Mouse (Mus musculus): ENCODE measurements around the gene Pgs1. TPM values are rescaled to one million over a fixed set of nuclear protein-coding genes. Genes with fewer than 3 reads are reported as not detected.

Pgs1 gene
- polyA plus RNA-seq, 1 experiment = 65.8 TPM

DNA sequence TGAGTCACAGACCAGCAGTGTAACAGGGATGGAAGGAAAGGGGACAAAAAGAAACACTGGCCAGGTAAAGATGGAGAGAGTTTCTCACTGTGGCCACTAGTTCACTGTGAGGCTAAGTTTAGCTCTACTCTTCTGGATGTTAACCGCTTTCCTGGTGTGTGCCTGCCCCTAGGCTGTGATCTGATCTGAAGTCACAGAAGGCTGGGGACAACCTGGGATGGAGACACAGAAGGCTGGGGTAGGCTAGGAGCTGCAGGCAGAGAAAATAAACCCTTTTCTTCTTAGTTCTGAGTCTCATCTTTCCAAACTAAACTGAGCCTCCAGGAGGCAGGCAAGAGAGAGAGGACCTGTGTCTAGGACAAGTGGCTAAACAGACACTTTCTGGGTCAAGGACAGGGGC, 21.8 kb upstream of the Pgs1 start:
- H3ac ChIP-seq (ENCODE audit: control insufficient read depth, insufficient read length, low read depth) = peak overlapping the region; percentile 10

GRCm38 (mm10) chr11:117965052-117965451, 21.0 kb upstream of the Pgs1 start:
- no peak for TF ChIP-seq CEBPB (IDR thresholded peaks at IDR 0.05; ENCODE audit: low read depth)
- TF ChIP-seq USF1 (IDR thresholded peaks at IDR 0.05; ENCODE audit: low read depth) = no peak
- TF ChIP-seq FOSL1 (IDR thresholded peaks at IDR 0.05; ENCODE audit: insufficient read depth, low read length, poor library complexity, severe bottlenecking) = no peak
- H3K4me3 ChIP-seq (ENCODE audit: insufficient read depth, poor library complexity, severe bottlenecking) = no peak overlapping the region

More for the DNA sequence above, 21.8 kb upstream of the Pgs1 start:
- H3K36me3 ChIP-seq (ENCODE audit: control insufficient read depth, insufficient read depth) = peaks cover 31% of the 10 kb centered on the region
- H3K4me3 ChIP-seq (ENCODE audit: insufficient read depth, poor library complexity, severe bottlenecking) = no peak overlapping the region
- TF ChIP-seq MAX (IDR thresholded peaks at IDR 0.05) = no peak
- no peak for TF ChIP-seq USF1 (IDR thresholded peaks at IDR 0.05; ENCODE audit: low read depth)
- TF ChIP-seq MYOD1 (IDR thresholded peaks at IDR 0.05; ENCODE audit: control insufficient read depth, insufficient read length, low read depth) = no peak
- no peak for TF ChIP-seq MYOG (IDR thresholded peaks at IDR 0.05; ENCODE audit: control insufficient read depth, extremely low read depth, insufficient read length)
- TF ChIP-seq CEBPB (IDR thresholded peaks at IDR 0.05; ENCODE audit: low read depth) = no peak
- TF ChIP-seq FOSL1 (IDR thresholded peaks at IDR 0.05; ENCODE audit: insufficient read depth, low read length, poor library complexity, severe bottlenecking) = no peak
- H3K27me3 ChIP-seq (ENCODE audit: control insufficient read depth, insufficient read depth, insufficient read length) = no peaks in the 10 kb centered on the region
- H3K79me3 ChIP-seq (ENCODE audit: low read depth) = peaks cover 35% of the 10 kb centered on the region
- H3K79me2 ChIP-seq (ENCODE audit: control insufficient read depth, insufficient read depth) = peaks cover 45% of the 10 kb centered on the region

DNA sequence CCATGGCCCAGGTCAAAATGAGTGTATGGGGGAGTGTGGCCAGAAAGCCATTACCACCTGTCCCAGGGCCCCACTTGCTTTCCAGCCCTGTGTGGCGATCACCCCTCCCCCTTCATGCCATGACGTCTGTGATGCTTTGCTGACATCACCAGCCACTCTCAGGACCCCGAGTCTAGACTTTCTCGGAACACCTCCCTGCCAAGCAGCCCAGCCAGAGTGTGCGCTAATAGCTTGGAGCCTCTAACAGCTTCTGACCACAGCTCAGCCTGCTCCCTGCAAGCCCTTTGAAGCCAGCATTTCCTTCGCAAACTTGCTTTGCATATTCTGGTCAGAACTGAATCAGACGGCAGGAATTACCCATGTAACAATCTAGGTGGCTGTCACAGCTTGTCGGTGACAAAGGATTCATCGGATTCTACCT, 20.5 kb upstream of the Pgs1 start:
- H3K36me3 ChIP-seq (ENCODE audit: control insufficient read depth, insufficient read depth) = peaks cover 31% of the 10 kb centered on the region
- TF ChIP-seq USF1 (IDR thresholded peaks at IDR 0.05; ENCODE audit: low read depth) = no peak
- TF ChIP-seq MAX (IDR thresholded peaks at IDR 0.05) = no peak
- no peak for TF ChIP-seq MYOG (IDR thresholded peaks at IDR 0.05; ENCODE audit: control insufficient read depth, extremely low read depth, insufficient read length)
- TF ChIP-seq FOSL1 (IDR thresholded peaks at IDR 0.05; ENCODE audit: insufficient read depth, low read length, poor library complexity, severe bottlenecking) = no peak
- no peak for TF ChIP-seq CEBPB (IDR thresholded peaks at IDR 0.05; ENCODE audit: low read depth)
- no peak for TF ChIP-seq MYOD1 (IDR thresholded peaks at IDR 0.05; ENCODE audit: control insufficient read depth, insufficient read length, low read depth)
- TF ChIP-seq CTCF (IDR thresholded peaks at IDR 0.05; ENCODE audit: control insufficient read depth, insufficient read depth, insufficient read length) = no peak
- no peaks in the 10 kb centered on the region for H3K27me3 ChIP-seq (ENCODE audit: control insufficient read depth, insufficient read depth, insufficient read length)
- H3ac ChIP-seq (ENCODE audit: control insufficient read depth, insufficient read length, low read depth) = no peak overlapping the region
- H3K79me3 ChIP-seq (ENCODE audit: low read depth) = peaks cover 35% of the 10 kb centered on the region
- peaks cover 45% of the 10 kb centered on the region for H3K79me2 ChIP-seq (ENCODE audit: control insufficient read depth, insufficient read depth)
- no peak overlapping the region for H3K4me3 ChIP-seq (ENCODE audit: insufficient read depth, poor library complexity, severe bottlenecking)

More at GRCm38 (mm10) chr11:117965052-117965451, 21.0 kb upstream of the Pgs1 start:
- H3K79me3 ChIP-seq (ENCODE audit: low read depth) = peaks cover 35% of the 10 kb centered on the region
- H3K36me3 ChIP-seq (ENCODE audit: control insufficient read depth, insufficient read depth) = peaks cover 31% of the 10 kb centered on the region
- no peaks in the 10 kb centered on the region for H3K27me3 ChIP-seq (ENCODE audit: control insufficient read depth, insufficient read depth, insufficient read length)
- no peak overlapping the region for H3ac ChIP-seq (ENCODE audit: control insufficient read depth, insufficient read length, low read depth)
- peaks cover 45% of the 10 kb centered on the region for H3K79me2 ChIP-seq (ENCODE audit: control insufficient read depth, insufficient read depth)

DNA sequence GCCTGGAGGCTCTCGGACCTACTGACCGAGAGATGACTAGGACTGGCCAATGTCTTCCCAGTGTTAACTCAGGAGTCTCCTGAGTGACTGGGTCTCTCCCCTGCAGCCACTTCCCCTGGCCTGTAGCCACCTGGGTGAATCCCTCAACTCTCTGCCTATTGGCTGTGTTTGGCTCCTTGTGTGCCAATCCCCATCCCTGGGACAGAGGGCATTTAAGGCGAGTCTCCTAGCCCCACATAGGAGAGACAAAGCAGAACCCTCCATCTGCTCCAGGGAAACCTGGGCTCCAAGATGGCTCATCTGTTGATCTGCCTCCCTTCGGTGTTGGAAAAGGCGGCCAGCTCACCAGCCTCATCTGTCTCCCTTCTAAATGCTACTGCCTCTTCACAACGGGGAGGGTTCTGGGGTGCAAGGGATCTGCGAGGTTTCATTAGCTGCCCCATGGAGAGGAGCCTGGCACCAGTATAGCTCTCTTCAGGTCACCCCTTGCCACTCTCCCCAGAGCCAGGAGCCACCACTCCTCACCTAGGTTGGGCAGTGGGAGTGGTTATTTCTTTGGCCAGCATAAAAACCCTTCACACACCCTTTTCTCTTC, 19.5 kb upstream of the Pgs1 start:
- no peak for TF ChIP-seq USF1 (IDR thresholded peaks at IDR 0.05; ENCODE audit: low read depth)
- no peak for TF ChIP-seq MAX (IDR thresholded peaks at IDR 0.05)
- no peak for TF ChIP-seq MYOD1 (IDR thresholded peaks at IDR 0.05; ENCODE audit: control insufficient read depth, insufficient read length, low read depth)
- no peak for TF ChIP-seq CEBPB (IDR thresholded peaks at IDR 0.05; ENCODE audit: low read depth)
- no peak for TF ChIP-seq FOSL1 (IDR thresholded peaks at IDR 0.05; ENCODE audit: insufficient read depth, low read length, poor library complexity, severe bottlenecking)
- no peak for TF ChIP-seq CTCF (IDR thresholded peaks at IDR 0.05; ENCODE audit: control insufficient read depth, insufficient read depth, insufficient read length)
- no peak for TF ChIP-seq MYOG (IDR thresholded peaks at IDR 0.05; ENCODE audit: control insufficient read depth, extremely low read depth, insufficient read length)
- H3ac ChIP-seq (ENCODE audit: control insufficient read depth, insufficient read length, low read depth) = no peak overlapping the region
- no peaks in the 10 kb centered on the region for H3K27me3 ChIP-seq (ENCODE audit: control insufficient read depth, insufficient read depth, insufficient read length)
- H3K4me3 ChIP-seq (ENCODE audit: insufficient read depth, poor library complexity, severe bottlenecking) = no peak overlapping the region
- peaks cover 31% of the 10 kb centered on the region for H3K36me3 ChIP-seq (ENCODE audit: control insufficient read depth, insufficient read depth)
- H3K79me2 ChIP-seq (ENCODE audit: control insufficient read depth, insufficient read depth) = peaks cover 45% of the 10 kb centered on the region
- peaks cover 35% of the 10 kb centered on the region for H3K79me3 ChIP-seq (ENCODE audit: low read depth)

DNA sequence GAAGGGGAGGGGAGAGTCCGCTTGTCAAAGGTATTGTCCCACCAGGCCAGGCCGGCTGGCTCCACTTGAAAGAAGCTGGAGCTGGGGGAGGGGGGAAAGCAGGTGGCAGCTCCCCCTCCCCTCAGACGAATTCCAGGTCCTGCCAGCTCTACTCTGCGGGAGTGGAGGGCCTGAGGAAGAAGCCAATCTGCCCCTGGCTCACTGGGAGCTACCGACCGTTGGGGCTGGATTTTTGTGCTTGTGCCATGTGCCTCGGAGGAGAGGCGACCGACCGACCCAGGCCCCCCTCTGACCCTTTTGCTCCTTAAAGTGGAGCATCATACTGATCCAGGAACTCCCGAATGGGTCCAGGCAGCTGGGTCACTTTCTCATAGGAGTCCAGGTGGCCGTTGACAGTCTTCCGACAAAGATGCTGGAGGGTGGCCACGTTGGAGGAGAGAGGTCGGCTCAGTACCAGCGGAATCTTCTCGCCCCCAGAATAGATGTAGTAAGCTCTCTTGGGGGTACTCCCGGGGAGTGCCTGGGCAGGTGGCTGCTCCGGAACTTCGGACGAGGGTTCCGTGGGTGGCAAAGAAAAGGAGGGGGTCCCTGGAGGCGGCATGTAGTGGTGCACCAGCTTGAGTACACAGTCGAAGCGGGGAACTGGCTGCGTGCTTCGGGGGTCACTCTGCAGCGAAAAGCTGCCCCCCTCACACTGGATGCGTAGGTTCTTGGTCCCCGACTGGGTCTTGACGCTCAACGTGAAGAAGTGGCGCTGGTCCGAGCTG, 18.7 kb upstream of the Pgs1 start:
- H3K27me3 ChIP-seq (ENCODE audit: control insufficient read depth, insufficient read depth, insufficient read length) = no peaks in the 10 kb centered on the region
- H3K36me3 ChIP-seq (ENCODE audit: control insufficient read depth, insufficient read depth) = peaks cover 31% of the 10 kb centered on the region
- H3K79me2 ChIP-seq (ENCODE audit: control insufficient read depth, insufficient read depth) = peaks cover 45% of the 10 kb centered on the region
- TF ChIP-seq MYOD1 (IDR thresholded peaks at IDR 0.05; ENCODE audit: control insufficient read depth, insufficient read length, low read depth) (no peak), USF1 (IDR thresholded peaks at IDR 0.05; ENCODE audit: low read depth) (no peak), MAX (IDR thresholded peaks at IDR 0.05) (no peak), FOSL1 (IDR thresholded peaks at IDR 0.05; ENCODE audit: insufficient read depth, low read length, poor library complexity, severe bottlenecking) (no peak), CTCF (IDR thresholded peaks at IDR 0.05; ENCODE audit: control insufficient read depth, insufficient read depth, insufficient read length) (no peak), CEBPB (IDR thresholded peaks at IDR 0.05; ENCODE audit: low read depth) (no peak), MYOG (IDR thresholded peaks at IDR 0.05; ENCODE audit: control insufficient read depth, extremely low read depth, insufficient read length) (no peak)
- peak overlapping the region; percentile 80 for H3ac ChIP-seq (ENCODE audit: control insufficient read depth, insufficient read length, low read depth)
- peaks cover 35% of the 10 kb centered on the region for H3K79me3 ChIP-seq (ENCODE audit: low read depth)
- peak overlapping the region; percentile 96 for H3K4me3 ChIP-seq (ENCODE audit: insufficient read depth, poor library complexity, severe bottlenecking)

Data from C2C12 (cell line).